Mouse (Mus musculus): ENCODE data around the gene 4930432M17Rik. TPM values are rescaled to one million over a fixed set of nuclear protein-coding genes. Genes with fewer than 3 reads are reported as not detected.

Gene 4930432M17Rik
- total and polyA plus RNA-seq, 3 experiments, result not detected

DNA sequence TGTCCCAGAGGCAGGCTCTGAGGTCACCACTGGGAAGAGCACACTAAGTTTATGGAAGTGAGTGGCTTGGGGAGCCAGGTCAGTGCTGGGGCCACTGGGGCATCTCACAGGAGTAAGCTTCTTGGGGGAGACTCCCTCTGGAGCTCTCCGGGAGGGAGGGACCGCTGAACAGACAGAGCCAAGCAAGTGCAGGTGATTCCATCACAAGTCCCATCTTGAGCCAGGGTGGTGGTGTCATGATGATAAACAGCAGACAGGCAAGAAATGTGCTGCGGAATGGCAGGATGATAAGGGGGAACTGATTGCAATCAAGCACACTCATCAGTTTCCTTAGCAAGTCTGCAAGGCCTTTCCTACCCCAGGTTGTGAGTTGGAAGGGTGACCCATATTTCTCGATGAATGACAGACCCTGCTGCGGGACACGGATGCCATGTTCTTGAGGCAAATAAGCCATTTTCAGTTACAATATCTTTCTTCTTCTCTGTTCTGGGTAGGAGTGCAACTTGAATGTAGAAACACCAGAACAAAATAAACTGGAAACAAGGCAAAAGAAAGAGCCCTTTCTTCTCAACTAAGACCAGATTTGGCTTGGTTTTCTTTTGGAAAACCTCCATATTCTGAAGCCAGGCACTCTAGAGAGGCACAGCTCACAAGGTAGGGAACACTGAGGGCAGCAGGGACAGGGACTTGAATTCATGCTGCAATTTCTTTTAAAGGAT is 45.3 kb downstream of the 4930432M17Rik start:
- no peak overlapping the region for H3K27ac ChIP-seq (ENCODE audit: insufficient read depth, low read depth)
- H3K4me1 ChIP-seq (ENCODE audit: control insufficient read depth in 1 of 2, insufficient read depth in 2 of 2), result peaks cover 0 to 4% of the 10 kb centered on the region in 2 experiments; a peak in 1 of 4 replicates
- H3K9me3 ChIP-seq (replicated peaks; ENCODE audit: low read length), result no peaks in the 10 kb centered on the region
- no peak overlapping the region for H3K4me2 ChIP-seq (ENCODE audit: insufficient read depth, low read depth, poor library complexity, severe bottlenecking)
- in situ Hi-C loops (cut with MboI; ENCODE audit: low pct_ligation_motif_present, low pct_unique_long_range_greater_than_20kb, low sequenced_read_pairs), result loop anchor here (25.0 kb wide), 1 partner anchor 404 kb away; no protein-coding TSS in a partner anchor
- DNase-seq (ENCODE audit: extremely low read depth), result no peak
- TF ChIP-seq JUN (IDR thresholded peaks at IDR 0.05; ENCODE audit: insufficient read depth, low read depth, low read length) (no peak), MXI1 (IDR thresholded peaks at IDR 0.05; ENCODE audit: low read depth, low read length) (no peak), UBTF (IDR thresholded peaks at IDR 0.05; ENCODE audit: low read depth, low read length) (no peak), RAD21 (IDR thresholded peaks at IDR 0.05; ENCODE audit: low read depth, low read length) (no peak), ZC3H11A (IDR thresholded peaks at IDR 0.05; ENCODE audit: low read depth, low read length) (no peak), HCFC1 (IDR thresholded peaks at IDR 0.05; ENCODE audit: low read depth, low read length) (no peak), JUND (conservative IDR thresholded peaks at IDR 0.05; ENCODE audit: low read depth, low read length) (no peak), ZKSCAN1 (IDR thresholded peaks at IDR 0.05; ENCODE audit: borderline replicate concordance, low read depth, low read length) (no peak), ZMIZ1 (IDR thresholded peaks at IDR 0.05; ENCODE audit: low read depth, low read length) (no peak), ETS1 (conservative IDR thresholded peaks at IDR 0.05; ENCODE audit: low read depth, low read length) (no peak), MEF2A (IDR thresholded peaks at IDR 0.05; ENCODE audit: borderline replicate concordance, low read depth, low read length) (no peak), TBP (conservative IDR thresholded peaks at IDR 0.05; ENCODE audit: low read depth, low read length) (no peak), EP300 (IDR thresholded peaks at IDR 0.05; ENCODE audit: low read length) (no peak)
- dilution Hi-C loops (cut with MboI; ENCODE audit: extremely low pct_ligation_motif_present, extremely low pct_unique_long_range_greater_than_20kb, low sequenced_read_pairs), result no loop called here
- no peaks in the 10 kb centered on the region for H3K27me3 ChIP-seq (replicated peaks)
- no peak overlapping the region for H3K9ac ChIP-seq (ENCODE audit: insufficient read depth, low read depth)
- H3K36me3 ChIP-seq (replicated peaks in 1 of 2; ENCODE audit: control insufficient read depth in 1 of 2, insufficient read depth in 1 of 2, low read length in 1 of 2), result no peaks in the 10 kb centered on the region
- no peak overlapping the region for H3K4me3 ChIP-seq (replicated peaks in 1 of 3; ENCODE audit: low read depth in 2 of 3, low read length in 2 of 3, poor library complexity in 1 of 3)
- no peaks in the 10 kb centered on the region for H3K79me2 ChIP-seq (replicated peaks; ENCODE audit: control insufficient read depth, extremely low read depth, insufficient read depth, poor library complexity, severe bottlenecking)

DNA sequence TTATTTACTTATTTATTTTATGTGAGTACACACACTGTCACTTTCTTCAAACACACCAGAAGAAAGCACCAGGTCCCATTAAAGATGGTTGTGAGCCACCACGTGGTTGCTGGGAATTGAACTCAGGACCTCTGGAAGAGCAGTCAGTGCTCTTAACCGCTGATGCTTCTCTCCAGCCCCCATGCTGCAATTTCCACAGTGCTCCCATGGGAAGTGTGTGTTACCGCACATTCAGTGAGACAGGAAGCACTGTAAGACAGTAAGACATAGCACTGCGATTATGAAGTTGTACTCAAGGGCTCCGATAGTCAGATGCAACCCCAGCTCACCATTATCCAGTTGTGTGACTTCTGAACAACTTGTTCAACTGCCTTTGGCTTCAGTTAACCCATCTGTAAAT is 45.9 kb downstream of the 4930432M17Rik start:
- Histone ChIP-seq H3K4me1 (ENCODE audit: control insufficient read depth in 1 of 2, insufficient read depth in 2 of 2) (peaks cover 0 to 8% of the 10 kb centered on the region in 2 experiments; a peak in 2 of 4 replicates), H3K9ac (ENCODE audit: insufficient read depth, low read depth) (no peak overlapping the region), H3K36me3 (replicated peaks in 1 of 2; ENCODE audit: control insufficient read depth in 1 of 2, insufficient read depth in 1 of 2, low read length in 1 of 2) (no peaks in the 10 kb centered on the region), H3K4me2 (ENCODE audit: insufficient read depth, low read depth, poor library complexity, severe bottlenecking) (no peak overlapping the region), H3K27ac (ENCODE audit: insufficient read depth, low read depth) (no peak overlapping the region), H3K79me2 (replicated peaks; ENCODE audit: control insufficient read depth, extremely low read depth, insufficient read depth, poor library complexity, severe bottlenecking) (no peaks in the 10 kb centered on the region), H3K9me3 (replicated peaks; ENCODE audit: low read length) (no peaks in the 10 kb centered on the region), H3K27me3 (replicated peaks) (no peaks in the 10 kb centered on the region), H3K4me3 (replicated peaks in 1 of 3; ENCODE audit: low read depth in 2 of 3, low read length in 2 of 3, poor library complexity in 1 of 3) (no peak overlapping the region)
- DNase-seq (ENCODE audit: extremely low read depth), result no peak
- dilution Hi-C loops (cut with MboI; ENCODE audit: extremely low pct_ligation_motif_present, extremely low pct_unique_long_range_greater_than_20kb, low sequenced_read_pairs) (no loop called here), in situ Hi-C loops (cut with MboI; ENCODE audit: low pct_ligation_motif_present, low pct_unique_long_range_greater_than_20kb, low sequenced_read_pairs) (loop anchor here (25.0 kb wide), 1 partner anchor 404 kb away; no protein-coding TSS in a partner anchor)
- TF ChIP-seq CHD1 (IDR thresholded peaks at IDR 0.05; ENCODE audit: low read depth, low read length) (no peak), HCFC1 (IDR thresholded peaks at IDR 0.05; ENCODE audit: low read depth, low read length) (no peak), MAX (IDR thresholded peaks at IDR 0.05; ENCODE audit: low read length) (no peak), E2F4 (IDR thresholded peaks at IDR 0.05; ENCODE audit: insufficient replicate concordance, low read depth, low read length) (no peak), GABPA (IDR thresholded peaks at IDR 0.05; ENCODE audit: insufficient replicate concordance, low read depth, low read length) (no peak), IRF4 (IDR thresholded peaks at IDR 0.05; ENCODE audit: low read depth, low read length) (no peak), JUND (conservative IDR thresholded peaks at IDR 0.05; ENCODE audit: low read depth, low read length) (no peak), ZKSCAN1 (IDR thresholded peaks at IDR 0.05; ENCODE audit: borderline replicate concordance, low read depth, low read length) (no peak), RCOR1 (conservative IDR thresholded peaks at IDR 0.05; ENCODE audit: low read depth, low read length) (no peak), NELFE (IDR thresholded peaks at IDR 0.05; ENCODE audit: low read depth, low read length) (no peak), MXI1 (IDR thresholded peaks at IDR 0.05; ENCODE audit: low read depth, low read length) (no peak), USF1 (IDR thresholded peaks at IDR 0.05; ENCODE audit: low read depth, low read length) (no peak)

Measured in CH12.LX (cell line).